Mouse (Mus musculus): Measurements from ENCODE around the gene Golm1.

DNA sequence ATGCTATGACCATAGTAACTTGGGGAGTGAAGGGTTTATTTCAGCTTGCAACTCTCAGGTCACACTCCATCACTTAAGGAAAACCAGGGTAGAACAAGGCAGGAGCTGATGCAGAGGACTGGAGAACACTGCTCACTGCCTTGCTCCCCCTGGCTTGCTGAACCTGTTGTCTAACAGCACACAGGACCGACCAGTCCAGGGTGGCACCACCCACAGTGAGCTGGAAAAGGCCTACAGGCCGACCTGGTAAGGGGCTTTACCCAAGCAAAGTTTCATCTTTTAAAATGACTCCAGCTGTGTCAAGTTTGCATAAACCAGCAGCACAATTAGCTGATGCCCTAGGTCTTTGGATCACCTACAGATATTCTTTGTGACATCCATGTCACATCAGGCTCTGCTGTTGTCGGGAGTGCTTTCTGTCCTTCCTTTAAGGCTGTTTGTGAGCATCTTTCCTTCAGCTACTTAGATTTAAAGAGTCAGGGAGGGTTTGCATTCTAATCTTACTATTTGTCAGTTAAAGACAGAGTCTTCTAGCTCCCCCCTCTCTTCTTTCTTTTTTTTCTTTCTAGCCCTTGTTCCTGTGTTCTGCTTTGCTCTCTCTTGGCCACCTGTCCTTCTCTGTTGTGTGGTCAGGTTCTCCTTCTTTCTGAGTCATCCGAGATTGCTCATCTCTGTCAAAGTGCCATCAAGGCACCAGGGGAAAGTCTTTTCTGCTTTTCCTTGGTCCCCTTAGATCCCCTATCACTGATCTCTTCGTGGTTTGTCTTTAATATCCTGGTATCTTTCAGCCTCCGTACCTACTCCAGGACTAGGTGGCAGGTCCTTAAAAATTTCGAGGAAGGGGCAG is 53.7 kb downstream of the Golm1 start:
- TF ChIP-seq CTCF (IDR thresholded peaks at IDR 0.05; ENCODE audit: control insufficient read depth, insufficient read depth, insufficient read length) (no peak), USF1 (IDR thresholded peaks at IDR 0.05; ENCODE audit: low read depth) (no peak), MYOD1 (IDR thresholded peaks at IDR 0.05; ENCODE audit: control insufficient read depth, insufficient read length, low read depth) (no peak)
